Mouse (Mus musculus): ENCODE data around the gene Akap11. TPM values are rescaled to one million over a fixed set of nuclear protein-coding genes. Genes with fewer than 3 reads are reported as not detected.
A peak's percentile ranks its signal among the peaks of the same experiment; 100 is the strongest.

Akap11 gene
- total and polyA plus RNA-seq, 2 experiments from 2014 or later: 9.2 to 24.1 TPM

DNA sequence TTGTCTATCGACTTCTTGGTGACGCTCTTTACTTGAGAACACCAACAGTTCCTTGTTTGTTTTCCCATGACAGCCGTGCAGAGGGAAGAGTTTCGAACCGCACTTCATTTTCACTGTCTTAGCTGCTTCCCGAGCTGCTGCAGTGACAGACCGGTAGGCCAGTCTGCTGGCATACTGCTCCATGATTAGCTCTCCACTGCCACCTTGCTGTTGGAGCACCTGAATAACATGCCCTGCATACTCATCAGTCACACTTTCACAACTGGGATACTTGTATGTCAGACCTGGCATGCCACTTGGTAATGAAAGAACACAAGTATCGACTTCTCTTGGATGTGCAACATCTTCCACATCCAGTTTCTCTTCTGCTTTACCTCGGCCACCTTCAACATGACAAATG is 25.9 kb downstream of the Akap11 start:
- Histone ChIP-seq H3K9ac (replicated peaks; ENCODE audit: low read depth, low read length) (no peak overlapping the region), H3K27ac (ENCODE audit: low read depth) (no peak overlapping the region), H3K4me1 (ENCODE audit: control insufficient read depth, insufficient read depth) (peaks cover 11% of the 10 kb centered on the region), H3K4me3 (ENCODE audit: low read depth, low read length) (no peak overlapping the region), H3K4me2 (ENCODE audit: low read depth, low read length) (no peak overlapping the region), H3K27me3 (ENCODE audit: control insufficient read depth, insufficient read depth, low read length) (no peaks in the 10 kb centered on the region), H3K36me3 (replicated peaks; ENCODE audit: control insufficient read depth, insufficient read depth, low read length) (peaks cover 72% of the 10 kb centered on the region), H3K9me3 (replicated peaks; ENCODE audit: control insufficient read depth, low read length) (no peaks in the 10 kb centered on the region)
- 67% methylated on average over 9 of the region's 9 CpGs for WGBS
- peak; percentile 34 for DNase-seq (ENCODE audit: low spot score)
- TF ChIP-seq EP300 (IDR thresholded peaks at IDR 0.05; ENCODE audit: low read depth) (no peak), CTCF (IDR thresholded peaks at IDR 0.05; ENCODE audit: low read depth) (peak; percentile 69)
- ATAC-seq (ENCODE audit: insufficient read depth, low read depth): peak; percentile 72

- Histone ChIP-seq H3K36me3 (replicated peaks; ENCODE audit: control insufficient read depth, insufficient read depth, low read length) (peaks cover 76% of the 10 kb centered on the region), H3K27ac (ENCODE audit: low read depth) (no peak overlapping the region), H3K9me3 (replicated peaks; ENCODE audit: control insufficient read depth, low read length) (no peaks in the 10 kb centered on the region), H3K27me3 (ENCODE audit: control insufficient read depth, insufficient read depth, low read length) (no peaks in the 10 kb centered on the region), H3K9ac (replicated peaks; ENCODE audit: low read depth, low read length) (no peak overlapping the region), H3K4me1 (ENCODE audit: control insufficient read depth, insufficient read depth) (peaks cover 11% of the 10 kb centered on the region), H3K4me3 (ENCODE audit: low read depth, low read length) (no peak overlapping the region), H3K4me2 (ENCODE audit: low read depth, low read length) (no peak overlapping the region)
- DNase-seq (ENCODE audit: low spot score) (no peak), ATAC-seq (ENCODE audit: insufficient read depth, low read depth) (no peak)
- TF ChIP-seq EP300 (IDR thresholded peaks at IDR 0.05; ENCODE audit: low read depth) (no peak), CTCF (IDR thresholded peaks at IDR 0.05; ENCODE audit: low read depth) (no peak)
- WGBS: 83% methylated on average over 6 of the region's 6 CpGs
These were observed 26.8 kb downstream of the Akap11 start for GRCm38 (mm10) chr14:78509791-78510190.

GRCm38 (mm10) chr14:78500578-78500977 is 36.0 kb downstream of the Akap11 start:
- no peak overlapping the region for H3K4me3 ChIP-seq (ENCODE audit: low read depth, low read length)
- no peak for DNase-seq (ENCODE audit: low spot score)
- no peaks in the 10 kb centered on the region for H3K9me3 ChIP-seq (replicated peaks; ENCODE audit: control insufficient read depth, low read length)
- no peaks in the 10 kb centered on the region for H3K4me1 ChIP-seq (ENCODE audit: control insufficient read depth, insufficient read depth)
- TF ChIP-seq EP300 (IDR thresholded peaks at IDR 0.05; ENCODE audit: low read depth): no peak
- TF ChIP-seq CTCF (IDR thresholded peaks at IDR 0.05; ENCODE audit: low read depth): no peak
- H3K36me3 ChIP-seq (replicated peaks; ENCODE audit: control insufficient read depth, insufficient read depth, low read length): peaks cover 42% of the 10 kb centered on the region
- no peak for ATAC-seq (ENCODE audit: insufficient read depth, low read depth)
- H3K27ac ChIP-seq (ENCODE audit: low read depth): no peak overlapping the region
- H3K9ac ChIP-seq (replicated peaks; ENCODE audit: low read depth, low read length): no peak overlapping the region
- 79% methylated on average over 3 of the region's 3 CpGs for WGBS
- no peaks in the 10 kb centered on the region for H3K27me3 ChIP-seq (ENCODE audit: control insufficient read depth, insufficient read depth, low read length)
- no peak overlapping the region for H3K4me2 ChIP-seq (ENCODE audit: low read depth, low read length)

GRCm38 (mm10) chr14:78496691-78497090 is 39.9 kb downstream of the Akap11 start:
- H3K9me3 ChIP-seq (replicated peaks; ENCODE audit: control insufficient read depth, low read length): no peaks in the 10 kb centered on the region
- no peak overlapping the region for H3K4me2 ChIP-seq (ENCODE audit: low read depth, low read length)
- no peak overlapping the region for H3K4me3 ChIP-seq (ENCODE audit: low read depth, low read length)
- peaks cover 61% of the 10 kb centered on the region for H3K36me3 ChIP-seq (replicated peaks; ENCODE audit: control insufficient read depth, insufficient read depth, low read length)
- 87% methylated on average over 4 of the region's 4 CpGs for WGBS
- no peaks in the 10 kb centered on the region for H3K4me1 ChIP-seq (ENCODE audit: control insufficient read depth, insufficient read depth)
- TF ChIP-seq CTCF (IDR thresholded peaks at IDR 0.05; ENCODE audit: low read depth) (no peak), EP300 (IDR thresholded peaks at IDR 0.05; ENCODE audit: low read depth) (no peak)
- no peak overlapping the region for H3K9ac ChIP-seq (replicated peaks; ENCODE audit: low read depth, low read length)
- DNase-seq (ENCODE audit: low spot score) (no peak), ATAC-seq (ENCODE audit: insufficient read depth, low read depth) (no peak)
- no peak overlapping the region for H3K27ac ChIP-seq (ENCODE audit: low read depth)
- H3K27me3 ChIP-seq (ENCODE audit: control insufficient read depth, insufficient read depth, low read length): no peaks in the 10 kb centered on the region

GRCm38 (mm10) chr14:78495241-78495640 is 41.4 kb downstream of the Akap11 start:
- Histone ChIP-seq H3K27me3 (ENCODE audit: control insufficient read depth, insufficient read depth, low read length) (no peaks in the 10 kb centered on the region), H3K27ac (ENCODE audit: low read depth) (no peak overlapping the region), H3K4me3 (ENCODE audit: low read depth, low read length) (no peak overlapping the region), H3K36me3 (replicated peaks; ENCODE audit: control insufficient read depth, insufficient read depth, low read length) (peaks cover 62% of the 10 kb centered on the region), H3K9ac (replicated peaks; ENCODE audit: low read depth, low read length) (no peak overlapping the region), H3K4me2 (ENCODE audit: low read depth, low read length) (no peak overlapping the region), H3K4me1 (ENCODE audit: control insufficient read depth, insufficient read depth) (no peaks in the 10 kb centered on the region), H3K9me3 (replicated peaks; ENCODE audit: control insufficient read depth, low read length) (no peaks in the 10 kb centered on the region)
- 58% methylated on average over 4 of the region's 4 CpGs for WGBS
- DNase-seq (ENCODE audit: low spot score) (no peak), ATAC-seq (ENCODE audit: insufficient read depth, low read depth) (no peak)
- TF ChIP-seq EP300 (IDR thresholded peaks at IDR 0.05; ENCODE audit: low read depth) (no peak), CTCF (IDR thresholded peaks at IDR 0.05; ENCODE audit: low read depth) (no peak)

DNA sequence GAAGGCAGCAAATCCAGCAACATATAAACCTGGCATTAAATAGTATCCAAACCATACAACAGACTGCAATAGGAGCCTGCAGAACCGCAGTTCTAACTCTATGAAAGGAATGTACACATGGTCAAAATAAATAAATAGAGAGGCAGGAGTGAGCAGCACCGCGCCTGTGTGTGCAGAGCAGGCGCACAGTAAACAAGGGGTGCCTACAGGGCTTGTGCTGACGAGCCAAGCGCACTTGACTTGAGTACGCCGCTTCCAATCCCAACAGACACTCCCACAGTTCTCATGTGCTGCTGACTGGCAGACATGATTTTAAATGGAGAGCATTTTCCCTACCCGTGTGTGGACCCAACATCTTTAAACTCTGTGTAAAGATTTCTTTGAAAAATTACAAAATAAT is 44.0 kb downstream of the Akap11 start:
- WGBS: 87% methylated on average over 9 of the region's 9 CpGs
- no peak for ATAC-seq (ENCODE audit: insufficient read depth, low read depth)

More for the DNA sequence above, 44.0 kb downstream of the Akap11 start:
- Histone ChIP-seq H3K9ac (replicated peaks; ENCODE audit: low read depth, low read length) (no peak overlapping the region), H3K4me2 (ENCODE audit: low read depth, low read length) (no peak overlapping the region), H3K4me3 (ENCODE audit: low read depth, low read length) (no peak overlapping the region), H3K27ac (ENCODE audit: low read depth) (no peak overlapping the region), H3K9me3 (replicated peaks; ENCODE audit: control insufficient read depth, low read length) (no peaks in the 10 kb centered on the region), H3K27me3 (ENCODE audit: control insufficient read depth, insufficient read depth, low read length) (no peaks in the 10 kb centered on the region), H3K4me1 (ENCODE audit: control insufficient read depth, insufficient read depth) (no peaks in the 10 kb centered on the region), H3K36me3 (replicated peaks; ENCODE audit: control insufficient read depth, insufficient read depth, low read length) (peaks cover 53% of the 10 kb centered on the region)
- TF ChIP-seq CTCF (IDR thresholded peaks at IDR 0.05; ENCODE audit: low read depth) (no peak), EP300 (IDR thresholded peaks at IDR 0.05; ENCODE audit: low read depth) (no peak)
- no peak for DNase-seq (ENCODE audit: low spot score)
